Mouse (Mus musculus) embryonic facial prominence, embryonic 12.5 days (tissue): ENCODE results near the gene Arid4b. TPM values are rescaled to one million over a fixed set of nuclear protein-coding genes. Genes with fewer than 3 reads are reported as not detected.
"Not testable (repeated sequence)": the region's sequence is repeated elsewhere in the genome, so short reads cannot be mapped to it uniquely, and the experiment has no call there.

Experiments
- ATAC-seq: fragments of 200-750 bp; cut with Nextera tagmentation; 2 replicates; pipeline ENCODE4 v1.8.0; 2017; ENCODE audit not compliant: insufficient number of reproducible peaks, insufficient read depth, low FRiP score, low TSS enrichment
- H3K27ac ChIP-seq: fragments of 300-500 bp; sonication (generic); 2 replicates; pipeline ENCODE4 v1.5.1; 2016; ENCODE audit warnings: mild to moderate bottlenecking
- H3K27me3 ChIP-seq: fragments of 300-500 bp; sonication (generic); 2 replicates; pipeline ENCODE4 v1.6.1; 2016; ENCODE audit warnings: mild to moderate bottlenecking, moderate library complexity
- H3K36me3 ChIP-seq: fragments of 300-500 bp; sonication (generic); 2 replicates; pipeline ENCODE4 v1.6.1; 2016; ENCODE audit warnings: mild to moderate bottlenecking
- H3K4me1 ChIP-seq: fragments of 300-500 bp; sonication (generic); 2 replicates; pipeline ENCODE4 v1.6.1; 2016
- H3K4me2 ChIP-seq: fragments of 300-500 bp; sonication (generic); replicated peaks from 2 replicates; pipeline ENCODE4 v1.6.1; 2016; ENCODE audit warnings: mild to moderate bottlenecking, moderate library complexity
- H3K4me3 ChIP-seq: fragments of 300-500 bp; sonication (generic); 2 replicates; pipeline ENCODE4 v1.5.1; 2016; ENCODE audit warnings: mild to moderate bottlenecking
- H3K9ac ChIP-seq: fragments of 300-500 bp; sonication (generic); 2 replicates; pipeline ENCODE4 v1.6.1; 2016; ENCODE audit warnings: mild to moderate bottlenecking, moderate library complexity
- H3K9me3 ChIP-seq: fragments of 300-500 bp; sonication (generic); 2 replicates; pipeline ENCODE4 v1.6.1; 2016; ENCODE audit warnings: mild to moderate bottlenecking, moderate library complexity
- WGBS: fragments of 180-500 bp; shearing (Covaris S2); methylation state at CpG from one replicate; pipeline ENCODE4 v1.1.7; 2016; 5-methylcytosine and 5-hydroxymethylcytosine counted together
- polyA plus RNA-seq: library from polyadenylated mRNA; unstranded; fragments of >200 nt; fragmentation: Nextera tagmentation; extraction: Ambion mirVana; gene quantifications from 2 replicates; pipeline ENCODE4 v1.2.1, GENCODE M21; 2016

Arid4b gene
- polyA plus RNA-seq: 95.2 and 96.5 TPM in 2 replicates

DNA sequence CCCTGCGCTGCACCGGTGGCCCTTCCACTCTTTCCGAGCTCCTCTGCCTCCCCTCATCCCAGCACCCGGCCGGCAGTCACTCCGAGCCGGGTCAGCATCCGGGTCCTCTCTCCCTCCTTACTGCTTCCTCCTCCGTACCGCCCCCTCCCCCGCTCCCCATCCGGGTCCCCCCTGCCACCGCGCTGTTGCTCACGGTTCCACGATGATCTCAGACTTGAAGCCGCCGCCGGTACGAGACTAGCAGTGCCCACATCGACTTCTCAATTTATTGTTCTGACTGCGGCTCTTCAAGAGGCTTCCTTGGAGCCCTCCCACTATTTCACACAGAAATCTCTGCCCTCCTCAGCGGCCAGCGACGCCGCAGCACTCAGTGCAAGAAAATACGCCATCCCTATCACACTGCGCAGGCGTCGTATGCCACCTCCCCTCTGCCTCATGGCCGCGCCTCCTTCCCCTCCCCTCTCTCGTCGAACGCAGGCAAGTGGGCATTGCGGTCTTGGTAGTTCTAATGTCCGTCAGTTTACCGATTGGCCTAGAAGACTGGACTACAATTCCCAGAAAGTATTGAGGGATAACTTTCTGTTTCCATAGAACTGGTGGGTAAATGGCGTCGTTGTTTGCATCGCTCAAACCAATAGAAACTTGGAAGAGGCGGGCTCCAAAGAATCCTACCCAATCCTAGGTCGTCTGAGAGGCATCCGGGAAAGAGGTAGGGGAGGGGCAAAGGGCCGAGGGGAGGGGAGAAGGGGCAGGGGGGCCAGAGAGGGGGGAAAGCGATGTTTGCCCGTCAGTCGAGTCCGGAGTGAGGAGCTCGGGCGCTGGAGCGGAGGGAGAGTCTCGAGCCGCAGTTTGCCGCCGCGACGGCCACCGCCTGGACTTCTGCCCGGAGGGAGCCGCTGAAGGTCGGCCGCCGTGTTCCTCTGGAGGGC is at the start of gene Arid4b, which contains the start of gene Ggps1:
Arid4b (plus strand) TSS at position 220 of the 929 bp plus-strand sequence.
Ggps1 (minus strand) TSS at position 476 of the 929 bp plus-strand sequence.
- Histone ChIP-seq H3K27ac (peak within 1 kb of the TSS; percentile 97), H3K9ac (peak within 1 kb of the TSS; percentile 92), H3K9me3 (no peaks in the 10 kb centered on the region), H3K36me3 (peaks cover 6% of the 10 kb centered on the region; the same call in 1 of the 2 replicates), H3K27me3 (no peaks in the 10 kb centered on the region), H3K4me2 (peak within 1 kb of the TSS; percentile 80), H3K4me1 (peaks cover 6% of the 10 kb centered on the region), H3K4me3 (peak within 1 kb of the TSS; percentile 87)
- WGBS: under 1% methylated on average over 64 of the region's 64 CpGs
- ATAC-seq: peak; percentile 98

- 95% methylated on average over 2 of the region's 2 CpGs for WGBS
- no peaks in the 10 kb centered on the region for H3K4me1 ChIP-seq
- H3K4me3 ChIP-seq: no peak overlapping the region
- no peaks in the 10 kb centered on the region for H3K9me3 ChIP-seq
- peaks cover 53% of the 10 kb centered on the region for H3K36me3 ChIP-seq
- H3K27ac ChIP-seq: no peak overlapping the region
- H3K4me2 ChIP-seq: no peak overlapping the region
- no peaks in the 10 kb centered on the region for H3K27me3 ChIP-seq
- no peak overlapping the region for H3K9ac ChIP-seq
- no peak for ATAC-seq
Measured at GRCm38 (mm10) chr13:14014001-14014400, 49.0 kb upstream of the Arid4b start.

GRCm38 (mm10) chr13:14014540-14014939 is 48.5 kb upstream of the Arid4b start:
- Histone ChIP-seq H3K4me3 (no peak overlapping the region), H3K4me2 (no peak overlapping the region), H3K36me3 (peaks cover 50% of the 10 kb centered on the region), H3K27me3 (no peaks in the 10 kb centered on the region), H3K27ac (no peak overlapping the region), H3K9ac (no peak overlapping the region), H3K4me1 (no peaks in the 10 kb centered on the region), H3K9me3 (no peaks in the 10 kb centered on the region)
- 92% methylated on average over 4 of the region's 4 CpGs for WGBS
- no peak for ATAC-seq

GRCm38 (mm10) chr13:14015609-14016008 is 47.4 kb upstream of the Arid4b start:
- Histone ChIP-seq H3K4me2 (no peak overlapping the region), H3K9ac (no peak overlapping the region), H3K27ac (no peak overlapping the region), H3K36me3 (peaks cover 53% of the 10 kb centered on the region), H3K27me3 (no peaks in the 10 kb centered on the region), H3K9me3 (no peaks in the 10 kb centered on the region), H3K4me1 (no peaks in the 10 kb centered on the region), H3K4me3 (no peak overlapping the region)
- WGBS: 91% methylated on average over 6 of the region's 6 CpGs
- ATAC-seq: no peak

DNA sequence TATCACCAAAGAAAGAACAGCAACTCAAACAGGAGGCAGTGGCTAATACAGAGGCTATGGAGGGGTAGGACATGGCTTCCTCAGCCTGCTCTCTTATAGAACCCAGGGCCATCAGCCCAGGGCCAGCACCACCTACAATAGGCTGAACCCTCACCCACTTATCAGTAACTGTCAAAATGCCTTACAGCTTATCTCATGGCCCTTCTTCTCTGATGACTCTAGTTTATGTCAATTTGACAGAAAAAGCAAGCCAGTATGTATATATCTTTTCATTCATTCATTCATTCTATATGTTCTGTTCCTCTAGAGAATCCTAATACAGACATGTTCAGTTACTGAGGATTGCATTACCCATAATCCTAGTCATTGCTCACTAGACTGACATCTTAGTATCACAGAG is 44.7 kb upstream of the Arid4b start:
- Histone ChIP-seq H3K9me3 (no peaks in the 10 kb centered on the region), H3K4me3 (no peak overlapping the region), H3K4me2 (no peak overlapping the region), H3K27ac (no peak overlapping the region), H3K36me3 (peaks cover 33% of the 10 kb centered on the region), H3K27me3 (no peaks in the 10 kb centered on the region), H3K4me1 (no peaks in the 10 kb centered on the region), H3K9ac (no peak overlapping the region)
- ATAC-seq: no peak

DNA sequence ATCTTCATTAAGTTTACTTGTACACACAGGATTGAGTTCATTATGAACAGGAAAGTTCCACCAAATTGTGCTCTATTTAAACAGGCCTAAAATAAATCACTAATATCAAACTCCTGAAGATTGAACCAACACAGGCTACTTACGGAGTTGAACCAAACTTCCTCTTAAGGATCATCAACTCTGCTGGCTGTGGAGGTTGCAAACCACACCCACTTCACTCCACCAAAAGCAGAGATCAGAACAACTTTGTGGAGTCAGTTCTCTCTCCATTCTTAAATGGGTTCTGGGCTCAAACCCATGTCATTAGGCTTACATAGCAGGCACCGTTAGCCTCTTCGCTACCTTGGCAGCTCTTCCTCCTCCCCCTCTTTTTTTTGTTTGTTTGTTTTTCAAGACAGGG is 44.2 kb upstream of the Arid4b start:
- Histone ChIP-seq H3K4me1 (no peaks in the 10 kb centered on the region), H3K9ac (no peak overlapping the region), H3K9me3 (no peaks in the 10 kb centered on the region), H3K27me3 (no peaks in the 10 kb centered on the region), H3K36me3 (peaks cover 29% of the 10 kb centered on the region), H3K27ac (no peak overlapping the region), H3K4me3 (no peak overlapping the region), H3K4me2 (no peak overlapping the region)
- no peak for ATAC-seq
- 92% methylated on average over 3 of the region's 3 CpGs for WGBS

GRCm38 (mm10) chr13:14021417-14021816 is 41.6 kb upstream of the Arid4b start:
- H3K4me2 ChIP-seq, H3K9ac ChIP-seq, H3K9me3 ChIP-seq, H3K4me3 ChIP-seq, H3K27ac ChIP-seq, ATAC-seq, H3K27me3 ChIP-seq, H3K4me1 ChIP-seq: not testable (repeated sequence)
- peaks cover 18% of the 10 kb centered on the region; the same call in 1 of the 2 replicates for H3K36me3 ChIP-seq
- WGBS: 79% methylated on average over 11 of the region's 12 CpGs

- Histone ChIP-seq H3K4me3 (no peak overlapping the region), H3K4me2 (no peak overlapping the region), H3K9me3 (no peaks in the 10 kb centered on the region), H3K27me3 (no peaks in the 10 kb centered on the region), H3K36me3 (peaks cover 25% of the 10 kb centered on the region), H3K9ac (no peak overlapping the region), H3K4me1 (no peaks in the 10 kb centered on the region), H3K27ac (no peak overlapping the region)
- WGBS: 92% methylated on average over 6 of the region's 6 CpGs
- no peak for ATAC-seq
Measured at GRCm38 (mm10) chr13:14025554-14025953, 37.5 kb upstream of the Arid4b start.

GRCm38 (mm10) chr13:14026154-14026820 is 36.7 kb upstream of the Arid4b start:
- Histone ChIP-seq H3K4me2 (no peak overlapping the region), H3K27ac (no peak overlapping the region), H3K4me1 (no peaks in the 10 kb centered on the region), H3K27me3 (no peaks in the 10 kb centered on the region), H3K9me3 (no peaks in the 10 kb centered on the region), H3K36me3 (peaks cover 25% of the 10 kb centered on the region), H3K9ac (no peak overlapping the region), H3K4me3 (no peak overlapping the region)
- WGBS: 92% methylated on average over 6 of the region's 6 CpGs
- ATAC-seq: no peak

DNA sequence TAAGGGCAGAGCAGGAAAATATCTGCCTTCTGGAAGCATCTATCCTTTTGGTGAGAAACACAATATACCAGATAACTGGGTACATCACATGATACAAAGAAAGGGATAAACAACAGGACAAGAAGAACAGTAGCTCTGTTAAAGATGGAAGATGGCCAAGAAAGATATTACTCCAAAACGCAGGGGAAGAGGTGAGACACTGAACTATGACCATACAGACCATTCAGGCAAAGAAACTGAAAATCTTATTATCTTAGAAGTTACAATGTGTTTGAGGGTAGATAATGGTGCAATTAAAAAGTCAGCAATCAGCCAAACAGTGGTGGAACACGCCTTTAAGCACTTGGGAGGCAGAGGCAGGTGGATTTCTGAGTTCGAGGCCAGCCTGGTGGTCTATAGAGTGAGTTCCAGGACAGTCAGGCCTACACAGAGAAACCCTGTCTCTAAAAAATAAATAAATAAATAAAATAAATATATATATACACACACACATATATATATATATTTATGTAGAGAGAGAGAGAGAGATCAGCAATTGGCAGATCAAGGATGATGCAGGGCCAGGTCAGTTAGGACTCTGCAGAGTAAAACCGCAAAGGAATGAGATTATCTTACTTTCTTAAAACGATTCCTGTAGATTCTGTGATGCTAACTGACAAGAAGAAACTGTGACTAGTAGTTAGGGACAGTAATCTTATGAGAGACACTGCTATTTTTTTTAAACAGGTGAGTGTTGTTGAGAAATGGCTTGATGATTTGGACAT is 29.5 kb upstream of the Arid4b start:
- no peak for ATAC-seq
- WGBS: 86% methylated on average over 5 of the region's 5 CpGs
- H3K27ac ChIP-seq: no peak overlapping the region
- H3K9ac ChIP-seq: no peak overlapping the region
- H3K4me1 ChIP-seq: peaks cover 4% of the 10 kb centered on the region; the same call in 1 of the 2 replicates
- no peaks in the 10 kb centered on the region for H3K9me3 ChIP-seq
- no peak overlapping the region for H3K4me2 ChIP-seq
- peaks cover 5% of the 10 kb centered on the region; the same call in 1 of the 2 replicates for H3K36me3 ChIP-seq
- H3K4me3 ChIP-seq: no peak overlapping the region
- H3K27me3 ChIP-seq: no peaks in the 10 kb centered on the region

GRCm38 (mm10) chr13:14034073-14034348 is 29.0 kb upstream of the Arid4b start:
- H3K36me3 ChIP-seq: peaks cover 2% of the 10 kb centered on the region; the same call in 1 of the 2 replicates
- ATAC-seq: no peak
- no peak overlapping the region for H3K27ac ChIP-seq
- no peaks in the 10 kb centered on the region for H3K9me3 ChIP-seq
- no peak overlapping the region for H3K4me2 ChIP-seq
- H3K4me3 ChIP-seq: no peak overlapping the region
- H3K27me3 ChIP-seq: no peaks in the 10 kb centered on the region
- peaks cover 7% of the 10 kb centered on the region; the same call in 1 of the 2 replicates for H3K4me1 ChIP-seq
- no peak overlapping the region for H3K9ac ChIP-seq
